Mouse (Mus musculus) mature B cell (primary cell): ENCODE results near the gene Ccdc9.
"Not testable (repeated sequence)": the region's sequence is repeated elsewhere in the genome, so short reads cannot be mapped to it uniquely, and the experiment has no call there.

Source experiments
- in situ Hi-C: fragments of 300-500 bp; cut with MboI; formaldehyde crosslinking; loops from 2 replicates; pipeline ENCODE4 v1.14.3; 2019

Ccdc9 gene

DNA sequence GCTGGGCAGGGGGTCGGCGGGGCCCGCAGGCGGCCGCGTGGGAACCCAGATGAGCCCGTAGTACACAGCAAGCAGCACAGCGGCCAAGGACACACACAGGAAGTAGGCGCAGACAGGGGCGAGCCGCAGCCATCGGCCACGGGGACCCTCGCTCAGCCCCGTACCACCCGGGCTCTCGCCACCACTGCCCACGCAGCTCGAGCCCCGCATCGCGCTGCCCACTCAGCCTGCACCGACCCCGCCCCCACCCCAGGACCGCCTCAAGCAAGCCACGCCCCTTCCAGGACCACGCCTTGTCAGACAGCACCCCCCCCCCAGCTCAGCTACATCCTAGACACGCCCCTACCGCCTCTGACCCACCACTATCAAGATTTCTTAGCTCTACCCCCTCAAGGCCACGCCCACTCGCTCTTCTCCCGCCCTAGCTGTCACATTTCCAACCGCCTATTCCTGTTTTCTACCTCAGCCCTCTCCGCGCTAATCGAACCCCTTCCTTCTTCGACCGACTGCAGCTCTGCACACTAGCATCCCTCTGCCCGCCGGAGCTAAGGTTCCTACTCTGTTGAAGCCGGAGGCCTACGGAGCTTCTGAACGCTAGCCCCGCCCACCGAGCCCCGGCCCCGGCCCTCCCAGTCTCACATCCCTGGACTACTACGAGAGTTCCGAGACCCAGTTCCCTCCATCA lies 13.4 kb downstream of the Ccdc9 start, which contains the start of gene Inafm1:
Gene Inafm1 (minus strand): TSS at position 537 of the 685 bp plus-strand sequence.
- in situ Hi-C loops: no loop called here

DNA sequence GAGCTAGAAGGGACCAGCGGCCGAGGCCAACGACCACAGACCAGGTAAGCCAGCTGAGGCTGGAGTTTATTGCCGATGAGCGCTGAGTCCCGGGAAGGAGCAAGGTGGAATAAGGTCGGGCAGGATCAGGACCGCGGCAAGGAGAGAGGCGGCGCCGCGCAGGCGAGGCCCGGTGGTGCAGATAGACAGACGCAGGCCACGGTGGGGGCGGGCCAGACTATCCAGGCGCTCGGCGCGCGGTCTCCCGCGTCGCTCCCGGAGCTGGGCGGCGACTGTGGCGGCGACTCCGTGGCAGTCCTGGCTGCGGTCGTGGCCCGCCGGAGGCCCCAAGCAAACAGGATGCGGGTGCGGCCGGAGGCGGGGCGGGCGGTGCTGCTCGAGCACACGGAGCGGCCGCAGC lies 13.9 kb downstream of the Ccdc9 start:
- in situ Hi-C loops: no loop called here

DNA sequence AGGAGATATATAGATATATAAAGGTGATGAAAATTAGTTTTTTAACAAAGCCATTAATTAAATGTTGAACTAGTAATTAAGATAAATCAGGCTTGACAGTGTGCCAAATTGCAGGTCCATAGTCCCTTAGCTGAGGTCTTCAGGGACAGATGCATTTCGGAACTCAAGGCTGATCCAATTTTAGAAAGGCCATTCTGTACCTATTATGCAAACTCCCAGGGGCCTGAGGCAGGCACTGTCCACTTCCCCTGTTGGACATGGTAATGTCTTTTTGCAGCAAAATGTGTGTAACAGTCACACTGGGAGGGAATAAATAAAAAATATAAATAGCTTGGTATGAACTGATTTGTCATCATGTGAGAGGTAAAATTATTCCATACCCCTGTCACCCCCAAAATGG lies 15.5 kb downstream of the Ccdc9 start:
- in situ Hi-C loops: no loop called here

DNA sequence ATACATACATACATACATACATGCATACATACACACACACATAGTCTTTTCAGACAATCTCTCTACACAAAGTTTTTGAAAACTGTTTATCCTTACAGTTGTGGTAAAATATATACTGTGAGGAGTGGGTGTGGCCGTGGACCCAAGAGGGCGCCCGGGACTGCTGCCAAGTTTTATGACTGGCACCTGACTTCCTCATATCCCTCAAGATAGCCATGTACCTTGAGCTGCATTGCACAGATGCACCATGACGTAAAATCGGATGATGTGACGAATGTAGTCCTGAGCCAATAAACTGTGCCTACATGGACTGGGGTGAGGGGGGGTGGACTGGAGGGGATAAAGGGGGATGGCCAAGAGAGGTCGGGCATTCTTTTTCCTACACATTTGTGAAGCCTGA lies 20.0 kb downstream of the Ccdc9 start:
- in situ Hi-C loops: not testable (repeated sequence)

DNA sequence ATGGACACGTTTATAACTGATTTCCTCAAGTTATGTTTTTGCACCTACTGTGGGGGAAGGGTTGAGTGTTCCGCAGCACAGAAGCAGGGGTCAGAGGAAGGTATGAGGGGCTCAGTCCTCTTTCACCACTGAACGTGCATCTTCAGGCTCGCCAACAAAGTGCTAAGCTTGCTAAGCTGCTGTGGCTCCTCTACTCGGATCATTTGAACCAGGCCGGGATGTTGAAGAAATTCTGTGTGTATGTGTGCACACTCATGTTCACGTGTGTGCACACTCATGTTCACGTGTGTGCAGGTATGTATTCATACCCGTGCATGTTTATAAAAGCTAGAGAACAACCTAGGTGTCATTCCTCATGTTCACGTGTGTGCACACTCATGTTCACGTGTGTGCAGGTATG lies 20.7 kb downstream of the Ccdc9 start:
- in situ Hi-C loops: no loop called here

DNA sequence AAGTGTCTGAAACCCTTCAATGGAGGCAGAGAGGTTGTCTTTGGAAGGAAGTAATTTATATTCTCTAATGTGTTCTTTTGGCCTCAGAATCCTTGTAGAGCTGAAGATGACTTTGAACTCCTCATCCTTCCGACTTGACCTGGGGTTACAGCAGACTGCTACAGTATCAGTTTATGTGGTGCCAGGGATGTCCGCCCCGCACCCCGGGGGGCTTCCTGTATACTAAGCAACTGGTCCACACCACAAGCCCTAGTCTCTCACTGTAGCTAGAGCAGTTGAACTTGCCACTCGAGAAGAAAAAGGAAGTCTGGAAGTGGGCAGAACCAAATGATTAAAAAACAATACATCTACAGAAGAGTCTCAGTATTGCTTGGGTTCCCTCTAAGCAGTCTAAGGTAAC lies 22.8 kb downstream of the Ccdc9 start:
- in situ Hi-C loops: no loop called here

DNA sequence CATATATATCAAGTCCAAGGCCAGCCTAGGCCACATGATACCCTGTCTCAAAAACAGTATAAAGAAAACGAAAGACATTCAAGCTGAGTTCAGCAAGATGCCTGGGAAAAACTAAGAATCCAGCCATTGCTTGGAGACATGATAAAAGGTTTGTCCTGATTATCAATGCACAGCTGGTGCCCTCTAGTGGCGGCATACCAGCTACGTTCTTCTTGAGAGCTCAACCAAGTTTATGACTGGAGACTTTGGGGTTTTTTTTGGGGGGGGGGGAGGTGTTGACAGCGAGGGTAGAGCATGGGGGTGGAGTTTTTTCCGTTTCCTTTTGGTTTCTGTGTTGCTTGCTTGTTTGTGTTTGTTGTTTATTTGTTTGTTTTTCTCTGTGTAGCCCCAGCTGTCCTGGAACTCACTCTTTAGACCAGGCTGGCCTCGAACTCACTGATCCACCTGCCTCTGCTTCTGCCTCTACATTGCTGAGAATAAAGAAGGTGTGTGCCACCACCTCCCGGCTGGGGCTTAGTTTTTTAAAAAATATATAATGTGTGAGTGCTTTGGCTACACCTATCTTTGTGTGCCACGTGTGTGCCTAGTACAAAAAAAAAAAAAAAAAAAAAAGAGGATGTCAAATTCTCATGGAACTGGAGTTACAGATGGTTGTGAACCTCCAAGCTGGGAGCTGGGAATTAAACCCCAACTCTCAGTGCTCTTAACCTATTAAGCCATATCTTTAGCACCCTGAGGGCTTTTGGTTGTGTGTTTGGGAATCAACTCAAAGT lies 23.4 kb downstream of the Ccdc9 start:
- in situ Hi-C loops: no loop called here

DNA sequence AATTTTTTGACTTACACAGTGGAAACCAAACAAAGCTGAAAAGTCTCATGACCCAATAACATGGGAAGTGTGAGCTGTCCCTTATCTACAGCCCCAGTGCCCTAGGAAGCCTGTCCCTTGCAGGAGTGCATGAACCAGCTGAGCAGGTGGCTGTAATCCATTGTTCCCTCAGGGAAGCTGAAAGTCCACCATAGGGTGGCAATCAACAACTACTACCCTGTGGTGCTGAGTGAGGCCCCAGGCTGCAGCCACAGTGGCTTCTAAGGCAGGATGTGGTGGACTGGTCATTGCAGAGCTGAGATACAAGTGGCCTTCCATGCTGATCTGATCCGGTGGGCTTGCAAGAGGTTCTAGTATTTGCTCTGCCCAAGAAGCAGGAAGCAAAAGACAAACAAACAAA lies 25.5 kb downstream of the Ccdc9 start:
- in situ Hi-C loops: no loop called here

DNA sequence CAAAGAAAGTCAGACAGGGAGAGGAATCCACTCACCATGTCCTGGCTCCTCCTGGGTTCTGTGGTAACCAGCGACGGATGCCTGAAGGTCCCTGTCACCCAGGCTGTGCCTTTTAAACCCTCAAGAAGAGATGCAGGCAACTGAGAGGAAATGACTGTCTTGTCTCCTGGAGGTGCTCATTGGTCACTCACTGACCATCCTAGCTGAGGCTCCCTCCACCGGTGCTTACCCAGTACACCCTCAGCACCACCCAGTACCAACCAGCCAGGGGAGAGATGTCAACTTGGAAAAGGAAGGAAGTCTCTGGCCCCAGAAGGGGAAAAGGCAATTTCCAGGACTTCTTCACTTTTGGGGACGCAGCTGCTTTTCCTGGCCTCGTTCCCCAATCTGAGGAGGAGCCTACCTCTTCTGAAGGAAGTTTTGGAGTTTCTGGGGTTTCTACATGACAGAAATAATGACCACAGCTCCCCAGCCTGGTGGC lies 27.4 kb downstream of the Ccdc9 start, which contains the start of gene C5ar1:
Gene C5ar1 (minus strand): TSS at position 431 of the 481 bp plus-strand sequence.
- in situ Hi-C loops: loop anchor here (5.0 kb wide), 1 partner anchor 67 kb away; no protein-coding TSS in a partner anchor

DNA sequence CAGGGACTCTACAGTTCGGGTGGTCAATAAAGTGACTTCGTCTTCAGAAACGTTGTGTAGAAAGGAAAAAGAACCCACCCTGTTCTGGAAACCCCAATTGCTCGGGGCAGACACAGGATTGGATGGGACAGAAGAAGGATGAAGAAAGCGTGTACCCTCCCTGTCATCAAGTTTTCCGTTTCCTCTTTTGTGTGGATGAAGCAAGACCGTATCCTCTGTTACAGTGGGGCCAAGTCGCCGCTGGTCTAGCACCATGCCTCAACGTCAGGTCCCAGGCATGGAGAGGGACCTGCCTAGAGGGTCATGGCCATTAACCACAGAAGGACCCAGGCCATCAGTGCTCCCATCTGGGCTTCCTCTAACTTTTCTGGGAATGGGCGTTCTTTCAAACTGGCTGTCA lies 28.8 kb downstream of the Ccdc9 start:
- in situ Hi-C loops: loop anchor here (5.0 kb wide), 1 partner anchor 66 kb away; no protein-coding TSS in a partner anchor

DNA sequence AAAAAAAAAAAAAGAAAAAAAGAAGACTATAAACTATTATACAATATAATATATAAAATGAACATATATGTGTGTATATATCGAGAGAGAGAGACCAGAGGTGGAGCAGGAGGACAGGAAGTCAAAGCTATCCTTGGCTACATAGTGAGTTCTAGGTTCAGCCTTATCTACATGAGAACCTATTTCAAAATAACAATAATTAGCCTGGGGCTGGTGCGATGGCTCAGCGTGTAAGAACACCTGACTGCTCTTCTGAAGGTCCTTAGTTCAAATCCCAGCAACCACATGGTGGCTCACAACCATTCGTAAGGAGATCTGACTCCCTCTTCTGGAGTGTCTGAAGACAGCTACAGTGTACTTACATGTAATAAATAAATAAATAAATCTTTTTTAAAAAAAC lies 30.6 kb downstream of the Ccdc9 start:
- in situ Hi-C loops: loop anchor here (5.0 kb wide), 1 partner anchor 64 kb away; no protein-coding TSS in a partner anchor

DNA sequence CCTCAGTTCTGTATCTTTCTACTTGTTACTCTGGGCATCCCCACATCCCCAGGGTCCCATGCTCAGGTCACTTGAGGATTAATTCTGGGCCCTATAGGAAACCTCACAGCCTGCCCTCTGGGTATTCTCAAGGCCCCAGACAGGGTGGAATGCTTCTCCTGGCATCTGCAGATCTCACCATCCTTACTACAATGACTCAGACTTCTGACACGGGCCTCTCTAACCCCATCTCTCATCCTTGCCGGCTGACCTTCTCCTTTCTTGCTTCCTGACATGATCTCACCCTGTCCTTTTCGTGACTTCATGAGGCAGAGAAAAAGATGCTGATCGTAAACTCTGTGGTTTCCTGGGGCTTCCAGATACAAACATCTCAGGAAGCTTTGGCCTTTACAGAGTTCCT lies 32.4 kb downstream of the Ccdc9 start:
- in situ Hi-C loops: no loop called here

DNA sequence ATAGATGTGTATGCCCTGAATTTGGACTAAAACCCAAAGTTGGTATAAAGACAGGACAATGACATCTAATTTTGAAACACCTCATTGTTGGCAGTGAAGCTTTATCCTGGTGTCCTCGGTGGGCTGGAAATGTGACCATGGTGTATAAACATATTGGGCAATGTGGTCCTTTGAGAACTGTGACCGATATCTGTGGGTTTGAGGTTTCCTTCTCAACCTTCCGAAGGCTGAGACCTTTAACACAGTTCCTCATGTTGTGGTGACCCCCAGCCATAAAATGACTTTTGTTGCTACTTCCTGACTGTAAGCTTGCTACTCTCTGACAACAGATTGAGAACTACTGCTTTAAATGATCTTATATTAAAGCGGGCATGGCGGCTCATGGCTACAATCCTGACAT lies 35.9 kb downstream of the Ccdc9 start:
- in situ Hi-C loops: no loop called here

DNA sequence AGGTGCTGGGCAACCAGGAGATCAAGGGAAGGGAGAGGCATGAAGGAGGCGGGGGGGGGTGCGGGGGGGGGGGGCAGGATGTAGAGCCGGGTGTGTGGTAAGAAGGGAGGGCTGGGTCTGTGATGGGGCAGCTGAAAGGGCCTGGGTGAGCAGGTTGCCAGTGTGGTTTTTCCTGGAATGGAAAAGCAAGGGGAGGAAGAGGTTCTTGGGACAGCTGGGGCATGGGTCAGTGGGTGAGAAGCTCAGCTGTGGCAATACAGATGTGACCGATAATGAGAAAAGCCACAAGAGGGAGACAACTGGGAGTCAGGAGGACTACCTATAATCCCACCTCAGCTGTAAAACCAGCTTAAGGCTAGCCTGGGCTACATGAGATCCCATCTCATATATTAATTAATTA lies 40.6 kb downstream of the Ccdc9 start:
- in situ Hi-C loops: no loop called here

DNA sequence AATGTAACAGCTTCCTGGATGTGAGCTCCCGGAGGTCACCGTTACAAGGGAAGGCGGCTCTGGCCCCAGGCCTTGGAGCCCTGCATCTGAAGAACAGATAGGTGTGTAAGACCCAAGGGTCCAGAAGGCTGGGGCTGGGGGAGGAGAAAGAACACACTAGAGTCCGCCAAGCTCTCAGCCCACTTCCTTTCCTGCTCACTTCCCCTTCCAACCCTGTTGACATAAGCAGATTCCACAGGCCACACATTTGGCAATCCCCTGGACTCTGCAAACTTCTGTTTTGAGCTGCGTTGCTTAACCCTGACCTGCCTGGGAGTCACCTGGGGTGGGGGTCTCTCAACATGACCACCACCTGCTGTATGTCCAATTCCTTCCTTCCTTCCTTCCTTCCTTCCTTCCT lies 42.5 kb downstream of the Ccdc9 start, which contains the start of gene C5ar2:
Gene C5ar2 (minus strand): TSS at position 88 of the 400 bp plus-strand sequence.
- in situ Hi-C loops: no loop called here

DNA sequence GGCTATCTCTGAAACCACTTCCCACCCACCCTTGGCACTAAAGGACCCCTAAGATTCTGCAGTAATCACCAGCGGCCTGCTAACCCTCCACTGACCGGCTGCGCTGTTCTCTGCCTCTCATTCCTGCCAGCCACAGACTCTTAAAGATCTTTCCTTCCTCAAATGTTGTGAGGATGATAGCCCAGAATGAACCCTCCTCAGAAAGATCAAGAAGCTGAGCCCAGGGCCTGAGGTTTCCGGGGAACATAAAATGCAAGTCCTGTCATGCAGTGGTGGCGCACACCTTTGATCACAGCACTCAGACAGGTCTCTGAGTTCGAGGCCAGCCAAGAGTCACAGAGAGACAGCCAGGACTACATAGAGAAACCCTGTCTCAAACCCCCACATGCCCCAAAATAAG lies 44.4 kb downstream of the Ccdc9 start:
- in situ Hi-C loops: no loop called here

DNA sequence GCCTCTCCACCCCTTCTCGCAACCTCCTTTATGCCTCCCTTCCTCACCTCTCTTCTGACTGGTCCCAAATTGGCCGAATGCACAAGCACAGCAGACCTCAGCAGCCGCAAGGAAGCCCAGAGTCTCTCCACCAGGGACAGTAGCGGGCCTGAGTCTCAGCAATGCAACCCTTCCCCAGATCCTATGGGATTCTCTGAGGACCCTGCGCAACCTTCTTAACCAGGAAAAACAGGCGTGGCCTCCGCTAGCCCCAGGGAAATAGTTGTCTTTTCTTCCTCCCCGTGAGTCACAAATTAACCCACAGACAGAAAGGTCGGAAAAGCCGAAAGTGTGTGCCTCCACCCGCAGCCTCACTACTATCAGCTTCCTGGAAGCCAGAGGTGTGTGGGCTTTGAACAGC lies 44.8 kb downstream of the Ccdc9 start:
- in situ Hi-C loops: no loop called here

DNA sequence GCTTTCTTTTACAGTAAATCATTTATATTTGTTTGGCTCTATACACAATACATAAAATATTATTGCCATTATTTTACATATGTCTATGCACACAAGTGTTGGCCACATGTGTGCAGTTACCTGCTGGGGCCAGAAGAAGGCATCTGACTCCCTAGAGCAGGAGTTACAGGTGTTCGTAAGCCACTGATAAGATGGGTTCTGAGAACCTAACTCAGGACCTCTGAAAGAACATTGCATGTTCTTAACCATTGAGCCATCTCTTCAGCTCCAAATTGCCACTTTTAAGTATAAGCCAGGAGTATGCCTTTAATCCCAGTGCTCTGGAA lies 45.7 kb downstream of the Ccdc9 start:
- in situ Hi-C loops: no loop called here

DNA sequence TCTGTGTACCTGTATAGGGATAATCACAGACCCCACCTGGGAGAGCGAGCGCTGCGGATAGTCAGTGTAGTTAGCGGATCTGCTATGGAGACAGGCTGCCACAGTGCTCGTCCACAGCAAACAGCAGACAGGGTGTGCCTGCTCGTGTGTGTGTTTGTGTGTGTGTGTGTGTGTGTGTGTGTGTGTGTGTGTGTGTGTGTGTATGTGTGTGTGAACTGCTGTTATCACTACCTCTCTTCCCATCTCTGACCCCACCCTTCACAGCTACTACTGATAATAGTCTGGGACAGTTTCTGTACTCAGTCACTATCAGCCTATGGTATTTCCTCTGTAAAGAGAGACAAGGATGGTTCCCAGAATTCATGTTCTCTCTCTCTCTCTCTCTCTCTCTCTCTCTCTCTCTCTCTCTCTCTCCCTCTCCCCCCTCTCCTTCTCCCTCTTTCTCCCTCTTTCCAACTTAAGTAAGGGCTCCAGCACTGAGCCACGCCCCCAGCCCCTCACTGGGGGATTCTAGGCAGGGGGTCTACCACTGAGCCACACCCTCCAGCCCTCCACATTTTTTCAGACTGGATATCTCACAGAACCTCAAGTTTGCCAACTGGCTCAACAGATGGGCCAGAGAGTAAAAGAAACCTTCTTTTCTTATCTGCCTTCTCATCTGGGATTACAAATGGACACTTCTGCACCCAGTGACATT lies 46.2 kb downstream of the Ccdc9 start:
- in situ Hi-C loops: no loop called here

DNA sequence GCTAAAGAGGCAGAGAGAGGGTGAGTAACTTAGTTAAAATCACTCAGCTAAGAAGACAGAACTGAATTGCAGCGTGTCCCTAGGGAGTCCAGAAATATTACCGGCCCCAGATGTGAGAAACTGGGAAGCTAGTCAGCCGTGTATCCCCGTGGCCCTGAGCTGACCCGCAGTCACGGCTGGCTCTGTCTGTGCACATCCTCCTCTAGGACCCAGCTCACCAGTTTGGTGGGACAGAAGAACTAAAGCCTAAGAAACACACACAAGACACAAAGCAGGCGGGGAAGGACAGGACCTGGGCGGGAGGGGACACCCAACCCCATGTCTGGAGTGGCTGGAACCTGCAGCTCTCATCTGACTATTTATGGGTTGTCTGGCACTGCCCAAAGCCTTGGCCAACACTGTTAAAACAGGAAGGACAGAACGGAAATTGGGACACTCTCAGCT lies 47.0 kb downstream of the Ccdc9 start:
- in situ Hi-C loops: no loop called here

DNA sequence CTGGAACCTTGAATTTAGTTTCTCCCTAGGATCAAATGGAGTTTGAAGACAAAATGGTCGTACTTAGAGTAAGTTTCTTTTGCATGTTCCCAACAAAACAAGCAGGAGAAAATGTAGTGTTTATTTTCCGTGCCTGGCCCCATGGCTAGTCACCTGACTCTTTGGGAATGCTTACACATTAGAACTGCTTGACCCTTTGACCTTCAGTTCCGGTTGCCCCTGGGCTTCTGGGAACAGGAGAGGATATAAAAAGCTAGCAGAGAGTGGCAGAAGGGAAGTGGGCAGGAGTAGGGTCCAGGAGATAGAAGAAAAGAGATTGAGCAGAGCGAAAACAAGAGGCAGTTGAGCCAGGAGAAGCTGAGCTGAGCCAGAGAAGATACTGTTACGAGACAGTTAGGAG lies 56.7 kb downstream of the Ccdc9 start:
- in situ Hi-C loops: no loop called here
